Mouse (Mus musculus) frontal cortex, adult 2 months (tissue): Measurements from ENCODE around the gene Aqp7. TPM values are rescaled to one million over a fixed set of nuclear protein-coding genes. Genes with fewer than 3 reads are reported as not detected.

Source experiments
- DNase-seq, 2 experiments: peaks; one replicate each; pipeline ENCODE4 v3.0.0; 2022; ENCODE audit warnings: low spot score in 1 of 2; ENCODE audit errors: extremely low spot score in 1 of 2
- polyA plus RNA-seq: library from polyadenylated mRNA; depleted of rRNA; stranded (reverse); fragments of >200 nt; gene quantifications from 2 replicates; pipeline ENCODE4 v1.2.3, GENCODE M21; 2012; rRNA removed

Gene Aqp7
- polyA plus RNA-seq, 1 experiment: 0.04 TPM

DNA sequence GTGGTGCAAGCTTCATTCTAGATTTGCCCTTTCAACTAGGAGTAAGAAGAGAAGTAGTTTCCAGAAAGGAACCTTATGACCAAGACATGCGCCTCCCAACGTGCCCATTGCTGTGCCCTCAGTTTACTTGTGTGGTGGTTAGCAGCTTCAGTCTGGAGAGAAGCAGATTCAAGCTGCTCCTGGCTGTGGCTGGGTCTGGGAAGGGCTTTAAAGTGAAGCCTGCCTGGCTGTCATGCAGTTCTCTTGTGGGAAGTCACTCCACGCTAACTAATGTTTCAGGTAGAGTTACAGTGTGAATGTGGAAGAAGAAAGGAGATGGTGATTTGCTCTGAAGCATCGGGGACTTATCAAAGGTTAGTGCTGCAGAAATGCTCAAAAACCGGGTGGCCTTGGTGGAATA lies 32.1 kb downstream of the Aqp7 start:
- DNase-seq: no peak

DNA sequence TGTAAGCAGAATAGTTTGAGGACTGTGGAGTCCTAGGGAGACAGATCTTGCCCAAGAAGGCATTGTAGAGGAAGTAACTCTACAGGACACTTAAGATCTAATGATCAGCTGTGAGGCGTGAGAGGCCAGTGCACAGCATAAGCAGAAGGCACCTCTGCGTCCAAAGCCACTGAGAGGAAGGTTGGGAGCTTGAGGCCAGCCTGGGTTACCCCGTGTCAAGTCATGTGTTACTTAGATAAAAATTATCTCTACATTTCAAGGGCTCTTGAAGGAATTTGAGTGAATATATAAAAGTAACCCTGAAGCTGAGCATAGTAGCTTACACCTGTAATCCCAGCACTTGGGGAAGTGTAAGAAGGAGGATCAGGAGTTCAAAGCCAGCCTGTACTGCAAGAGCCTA lies 34.6 kb downstream of the Aqp7 start:
- DNase-seq: no peak

DNA sequence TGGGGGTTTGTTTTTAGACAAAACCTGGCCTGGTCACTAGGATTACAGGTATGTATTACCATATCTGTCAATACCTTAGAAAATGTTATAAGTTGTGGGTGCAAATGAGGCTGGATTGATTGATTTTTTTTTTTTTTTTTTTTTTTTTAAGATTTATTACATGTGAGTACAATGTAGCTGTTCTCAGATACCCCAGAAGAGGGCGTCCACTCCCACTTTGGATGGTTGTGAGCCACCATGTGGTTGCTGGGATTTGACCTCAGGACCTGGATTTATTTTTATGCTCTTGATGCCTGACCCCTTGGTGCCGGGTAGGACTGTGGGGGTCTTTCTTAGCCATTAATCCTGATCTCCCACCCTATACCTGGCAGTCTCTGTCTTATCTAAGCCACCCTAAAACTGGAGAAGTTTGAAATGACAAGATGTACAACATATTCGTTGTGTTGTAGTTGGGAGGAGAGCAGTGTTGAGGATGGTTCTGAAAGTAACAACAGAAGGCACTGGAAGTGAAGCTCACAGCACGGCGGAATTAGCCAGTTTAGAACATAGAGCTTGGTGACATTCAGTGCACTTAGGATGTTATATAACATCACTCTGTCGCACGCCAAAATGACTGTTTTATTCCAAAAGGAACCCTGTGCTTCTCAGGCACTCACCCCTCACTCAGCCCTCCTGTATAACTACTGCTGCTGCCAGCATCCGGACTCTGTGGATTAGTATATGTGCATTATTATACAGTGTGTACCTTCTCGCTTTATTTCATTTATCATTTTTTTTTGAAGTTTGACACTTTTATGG lies 46.9 kb downstream of the Aqp7 start:
- no peak for DNase-seq

DNA sequence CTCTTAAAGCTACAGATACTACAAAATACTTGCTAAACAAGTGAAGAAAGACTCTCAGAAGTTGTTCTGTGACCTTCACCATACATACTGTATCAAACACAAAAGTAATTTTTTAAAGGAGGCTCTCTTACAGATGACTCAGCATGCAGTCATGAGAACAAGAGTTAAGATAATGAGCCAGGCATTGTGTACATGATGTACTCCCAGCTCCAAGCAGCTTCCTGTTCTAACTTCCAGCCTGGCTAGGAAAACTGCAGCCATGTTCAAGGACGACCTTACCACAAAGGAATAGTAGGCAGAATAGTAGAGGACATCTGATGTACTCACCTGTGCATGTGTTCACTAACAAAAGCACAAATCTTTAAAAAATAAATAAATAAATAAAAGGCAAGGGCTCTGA lies 47.7 kb downstream of the Aqp7 start:
- DNase-seq: no peak

DNA sequence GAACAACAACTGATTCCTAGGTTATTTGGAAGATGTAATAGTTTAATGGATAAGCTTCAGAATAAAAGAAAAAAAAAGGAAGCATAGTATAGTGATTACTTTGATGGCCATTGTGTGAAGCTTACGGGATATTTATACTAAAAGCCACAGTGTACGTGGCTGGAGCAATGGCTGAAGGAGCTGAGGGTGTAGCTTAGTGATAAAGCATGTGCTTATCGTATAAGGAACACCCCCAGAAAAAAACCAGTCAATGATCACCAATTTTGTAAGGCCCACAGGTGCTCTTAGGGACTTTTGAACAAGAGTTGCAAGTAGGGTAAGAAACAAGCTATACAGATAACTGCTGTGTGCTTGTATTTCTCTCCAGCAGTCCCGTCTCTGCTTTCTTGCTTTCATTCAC lies 50.0 kb downstream of the Aqp7 start:
- DNase-seq: no peak

DNA sequence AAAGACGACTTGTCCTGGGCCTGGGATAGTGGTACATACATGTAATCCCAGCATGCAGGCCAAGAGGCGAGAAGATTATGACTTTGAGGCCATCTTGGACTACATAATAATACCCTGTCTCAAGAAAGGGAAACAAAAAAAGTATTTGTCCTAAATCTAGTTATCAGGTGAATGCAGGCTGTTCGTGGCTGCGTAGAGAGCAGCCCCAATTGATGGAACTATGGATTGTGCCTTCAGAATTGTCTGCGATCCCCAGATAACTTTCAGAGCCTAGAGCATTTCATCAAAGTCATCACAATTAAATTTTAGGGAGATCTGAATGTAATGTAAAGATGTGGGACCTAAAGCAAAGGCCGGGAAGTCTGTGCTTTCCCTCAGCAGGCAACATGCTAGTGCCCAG lies 51.6 kb downstream of the Aqp7 start:
- DNase-seq: no peak

DNA sequence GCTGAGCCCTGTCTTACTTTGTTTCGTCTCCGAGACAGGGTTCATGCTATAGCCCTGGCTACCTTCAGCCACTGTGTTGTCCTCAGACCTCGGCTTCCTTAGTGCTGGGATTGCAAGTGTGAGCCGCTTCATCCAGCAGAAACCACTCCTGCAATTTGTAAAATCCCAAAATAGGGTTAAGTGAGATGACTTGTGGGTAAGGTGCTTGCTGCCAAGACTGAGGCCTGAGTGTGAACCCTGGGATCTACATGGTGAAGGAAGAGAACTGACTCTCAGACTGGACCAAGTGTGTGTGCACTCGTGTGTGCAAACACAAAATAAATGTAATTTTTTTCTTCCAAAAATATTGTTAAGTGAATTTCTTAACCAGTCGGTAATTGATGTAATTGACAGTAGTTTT lies 58.3 kb downstream of the Aqp7 start:
- DNase-seq: no peak

DNA sequence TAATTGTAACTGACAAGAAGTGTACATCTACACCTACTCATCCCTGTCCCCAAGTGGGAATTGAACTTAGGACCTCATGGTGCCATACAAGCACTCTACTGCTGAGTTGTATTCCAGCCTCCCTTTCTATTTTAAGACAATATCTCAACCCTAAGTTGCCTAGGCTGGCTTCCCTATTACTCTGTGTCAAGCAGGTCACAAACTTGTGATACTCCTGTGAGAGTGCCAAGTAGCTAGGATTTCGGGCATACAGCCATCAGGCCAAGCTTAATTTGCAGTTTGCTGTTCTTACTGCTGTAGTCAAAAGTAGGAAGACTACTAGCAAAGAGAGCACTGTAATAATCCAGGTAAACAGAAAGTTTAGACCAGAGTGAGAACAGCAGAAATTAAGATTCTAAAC lies 64.3 kb downstream of the Aqp7 start:
- no peak for DNase-seq

Other genes with a start within 250 kb of the Aqp7 start
- gene B4galt1, start 194.1 kb downstream of the Aqp7 start, polyA plus RNA-seq: 4.7 and 5.2 TPM in 2 replicates
- gene Spink4, start 128.1 kb downstream of the Aqp7 start, polyA plus RNA-seq: not detected in 2 replicates
- gene Bag1, start 99.8 kb downstream of the Aqp7 start, polyA plus RNA-seq: 165 and 177 TPM in 2 replicates
- gene Chmp5, start 99.7 kb downstream of the Aqp7 start, polyA plus RNA-seq: 110 and 116 TPM in 2 replicates
- 89.1 and 103 TPM in 2 replicates for gene Nfx1, start 77.2 kb downstream of the Aqp7 start, polyA plus RNA-seq
- gene Aqp3, start 50.0 kb upstream of the Aqp7 start, polyA plus RNA-seq: 0.26 and 1.1 TPM in 2 replicates
- 64.1 and 67.0 TPM in 2 replicates for gene Nol6, start 76.3 kb upstream of the Aqp7 start, polyA plus RNA-seq
- gene Ube2r2, start 87.6 kb upstream of the Aqp7 start, polyA plus RNA-seq: 167 and 168 TPM in 2 replicates
- 28.4 and 32.3 TPM in 2 replicates for gene Ubap2, start 227.0 kb upstream of the Aqp7 start, polyA plus RNA-seq